Mouse (Mus musculus) neutrophil, adult 5-6 weeks (primary cell): ENCODE measurements around the gene Anapc11. TPM values are rescaled to one million over a fixed set of nuclear protein-coding genes. Genes with fewer than 3 reads are reported as not detected.

Experiments used
- ATAC-seq: fragments of 151-379, 151-347 bp; 2 replicates; pipeline ENCODE4 v1.8.0; 2017; ENCODE audit warnings: mild to moderate bottlenecking, moderate TSS enrichment; ENCODE audit not compliant: insufficient number of reproducible peaks, poor library complexity, low FRiP score, severe bottlenecking; ENCODE audit errors: extremely low read depth
- total RNA-seq: library from RNA; stranded (forward); fragments of 200-1000 nt; gene quantifications from 2 replicates; pipeline ENCODE4 v1.2.3, GENCODE M21; 2017

The Anapc11 gene
- total RNA-seq, 1 experiment from 2014 or later, result 15.7 TPM

GRCm38 (mm10) chr11:120618619-120619535 is 20.7 kb downstream of the Anapc11 start:
- ATAC-seq, result no peak

GRCm38 (mm10) chr11:120620195-120620594 is 22.0 kb downstream of the Anapc11 start:
- no peak for ATAC-seq

GRCm38 (mm10) chr11:120622805-120623204 is 24.6 kb downstream of the Anapc11 start:
- no peak for ATAC-seq

- ATAC-seq, result peak; percentile 36; the same call in 1 of the 2 replicates
Observed at GRCm38 (mm10) chr11:120623961-120624679, 25.9 kb downstream of the Anapc11 start.

- 0 out of 2 replicates have a peak, but pooled peaks have one; percentile 31 for ATAC-seq
Observed at GRCm38 (mm10) chr11:120624680-120625111, 26.5 kb downstream of the Anapc11 start.

- no peak for ATAC-seq
Observed at GRCm38 (mm10) chr11:120625152-120625775, 27.0 kb downstream of the Anapc11 start, which contains the start of gene Sirt7. Gene Sirt7, minus strand, starts transcription at chr11:120625240.

- no peak for ATAC-seq
Observed at GRCm38 (mm10) chr11:120626785-120627467, 28.7 kb downstream of the Anapc11 start.

- ATAC-seq, result peak; percentile 58
Observed at GRCm38 (mm10) chr11:120627468-120628300, 29.5 kb downstream of the Anapc11 start.

- no peak for ATAC-seq
Observed at GRCm38 (mm10) chr11:120628601-120629340, 30.6 kb downstream of the Anapc11 start.

- peak; percentile 31; the same call in 1 of the 2 replicates for ATAC-seq
Observed at GRCm38 (mm10) chr11:120629341-120629730, 31.1 kb downstream of the Anapc11 start.

GRCm38 (mm10) chr11:120629911-120630310 is 31.7 kb downstream of the Anapc11 start:
- ATAC-seq, result no peak

- ATAC-seq, result peak; percentile 55
Observed at GRCm38 (mm10) chr11:120630401-120630871, 32.2 kb downstream of the Anapc11 start.

- ATAC-seq, result no peak
Observed at GRCm38 (mm10) chr11:120630881-120631725, 32.9 kb downstream of the Anapc11 start.

- ATAC-seq, result no peak
Observed at GRCm38 (mm10) chr11:120631726-120632448, 33.7 kb downstream of the Anapc11 start.

GRCm38 (mm10) chr11:120632559-120633519 is 34.6 kb downstream of the Anapc11 start:
- no peak for ATAC-seq
